Mouse (Mus musculus): ENCODE measurements around the gene Zdhhc14. TPM values are rescaled to one million over a fixed set of nuclear protein-coding genes. Genes with fewer than 3 reads are reported as not detected.

Gene Zdhhc14
- polyA plus RNA-seq, 1 experiment from 2014 or later = 0.60 TPM

DNA sequence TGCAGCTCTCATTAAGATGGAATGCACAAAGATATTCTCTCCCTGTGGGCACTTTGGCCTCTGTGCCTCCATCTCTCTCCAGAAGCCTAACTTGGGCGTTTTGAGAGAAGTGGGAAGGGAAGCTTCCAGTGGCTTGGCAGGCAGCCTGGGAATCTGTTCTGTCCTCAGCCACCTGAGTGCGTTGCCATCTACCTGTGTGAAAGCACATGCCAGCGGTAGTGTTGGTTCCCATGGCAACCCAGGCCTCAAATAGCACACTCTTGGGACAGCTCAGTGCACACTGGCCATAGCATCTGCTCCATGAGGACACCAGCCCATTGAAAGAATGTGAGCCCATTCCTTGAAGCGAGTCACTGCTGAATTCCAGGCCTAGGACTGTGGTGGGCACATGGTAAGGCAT, 83.2 kb downstream of the Zdhhc14 start:
- Histone ChIP-seq H3K27me3 (ENCODE audit: control insufficient read depth, insufficient read depth, low read depth, low read length) (no peaks in the 10 kb centered on the region), H3K9ac (ENCODE audit: low read length) (no peak overlapping the region), H3K4me2 (ENCODE audit: low read depth, low read length) (no peak overlapping the region), H3K4me3 (ENCODE audit: low read length) (no peak overlapping the region), H3K9me3 (ENCODE audit: control insufficient read depth, low read length) (no peaks in the 10 kb centered on the region), H3K36me3 (ENCODE audit: control insufficient read depth, insufficient read depth, low read length) (no peaks in the 10 kb centered on the region), H3K4me1 (replicated peaks; ENCODE audit: control insufficient read depth, insufficient read depth, low read length) (peaks cover 2% of the 10 kb centered on the region; the same call in 1 of the 2 replicates), H3K27ac (ENCODE audit: low read length) (no peak overlapping the region)
- WGBS = 57% methylated on average over 4 of the region's 4 CpGs
- peak; percentile 67; the same call in 1 of the 2 replicates for ATAC-seq (ENCODE audit: low read depth)

DNA sequence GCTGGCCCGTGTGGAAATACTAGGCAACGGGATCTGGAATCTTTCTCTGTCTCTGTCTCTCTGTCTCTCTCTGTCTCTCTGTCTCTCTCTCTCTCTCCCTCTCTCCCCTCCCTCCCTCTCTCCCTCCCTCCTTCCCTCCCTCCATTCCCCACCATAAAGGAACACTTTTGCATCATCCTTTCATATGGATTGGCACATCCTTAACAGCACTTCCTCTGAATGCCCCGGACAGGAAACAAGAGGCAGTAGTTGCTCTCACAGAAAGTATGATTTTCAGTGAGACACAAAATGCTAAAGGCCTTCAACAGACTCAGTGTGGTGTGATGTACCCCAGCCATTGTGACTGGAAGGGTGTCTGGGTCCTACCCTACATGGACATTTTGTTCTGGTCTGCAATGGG, 89.9 kb downstream of the Zdhhc14 start:
- H3K9ac ChIP-seq (ENCODE audit: low read length) = no peak overlapping the region
- no peaks in the 10 kb centered on the region for H3K27me3 ChIP-seq (ENCODE audit: control insufficient read depth, insufficient read depth, low read depth, low read length)
- no peak overlapping the region for H3K27ac ChIP-seq (ENCODE audit: low read length)
- 76% methylated on average over 3 of the region's 3 CpGs for WGBS
- no peak overlapping the region for H3K4me2 ChIP-seq (ENCODE audit: low read depth, low read length)
- no peaks in the 10 kb centered on the region for H3K4me1 ChIP-seq (replicated peaks; ENCODE audit: control insufficient read depth, insufficient read depth, low read length)
- H3K36me3 ChIP-seq (ENCODE audit: control insufficient read depth, insufficient read depth, low read length) = no peaks in the 10 kb centered on the region
- no peaks in the 10 kb centered on the region for H3K9me3 ChIP-seq (ENCODE audit: control insufficient read depth, low read length)
- no peak for ATAC-seq (ENCODE audit: low read depth)
- no peak overlapping the region for H3K4me3 ChIP-seq (ENCODE audit: low read length)

DNA sequence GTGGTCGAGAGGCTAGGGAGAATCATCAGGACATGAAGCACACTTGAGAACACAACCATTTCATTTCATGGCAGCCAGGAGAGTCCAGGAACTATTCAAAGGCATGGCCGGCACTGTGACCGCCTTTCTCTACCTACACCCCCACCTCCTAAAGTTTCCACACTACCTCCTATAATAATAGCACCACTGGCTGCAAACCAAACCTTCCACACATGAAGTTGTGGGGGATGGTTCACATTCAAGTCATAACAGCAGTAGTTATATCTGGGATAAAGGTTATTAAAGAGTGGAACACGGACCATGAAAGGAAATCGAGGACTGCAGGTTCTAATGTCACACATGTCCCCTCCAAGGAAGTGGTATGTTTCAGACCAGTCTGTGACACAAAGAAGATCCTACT, 90.6 kb downstream of the Zdhhc14 start:
- Histone ChIP-seq H3K9ac (ENCODE audit: low read length) (no peak overlapping the region), H3K27ac (ENCODE audit: low read length) (no peak overlapping the region), H3K4me2 (ENCODE audit: low read depth, low read length) (no peak overlapping the region), H3K4me1 (replicated peaks; ENCODE audit: control insufficient read depth, insufficient read depth, low read length) (no peaks in the 10 kb centered on the region), H3K27me3 (ENCODE audit: control insufficient read depth, insufficient read depth, low read depth, low read length) (no peaks in the 10 kb centered on the region), H3K36me3 (ENCODE audit: control insufficient read depth, insufficient read depth, low read length) (no peaks in the 10 kb centered on the region), H3K4me3 (ENCODE audit: low read length) (no peak overlapping the region), H3K9me3 (ENCODE audit: control insufficient read depth, low read length) (no peaks in the 10 kb centered on the region)
- WGBS = 85% methylated on average over 5 of the region's 5 CpGs
- no peak for ATAC-seq (ENCODE audit: low read depth)

DNA sequence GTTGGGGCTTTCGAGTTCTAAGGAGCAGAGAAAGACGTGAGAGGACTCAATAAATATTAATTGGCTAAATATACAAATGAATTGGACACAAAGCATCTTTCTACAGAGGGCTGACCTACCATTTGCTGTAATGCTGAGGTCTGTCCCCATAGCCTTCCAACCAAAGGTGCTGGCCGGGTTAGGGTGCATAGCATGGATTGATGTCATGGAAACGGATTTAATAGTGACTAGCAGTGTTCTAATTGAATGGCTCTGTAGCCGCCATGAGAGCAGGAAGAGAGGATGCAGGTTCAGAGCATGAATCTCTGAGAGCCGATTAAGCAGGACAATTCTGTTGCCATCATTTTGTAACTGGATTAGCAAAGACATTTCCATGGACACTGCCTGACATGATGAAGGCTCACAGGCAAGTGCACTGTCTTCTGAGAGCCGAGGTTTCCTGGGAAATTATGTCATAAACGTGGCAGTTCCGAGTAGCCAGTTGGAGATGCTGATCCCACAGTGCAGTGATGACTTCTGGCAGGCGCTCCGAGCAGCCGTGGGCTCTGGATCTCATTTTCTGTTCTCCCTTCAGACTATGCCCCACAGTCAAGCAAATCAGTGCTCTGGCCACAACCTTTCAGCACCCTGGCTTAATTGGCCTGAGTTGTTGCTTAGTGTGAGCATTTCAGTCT, 91.3 kb downstream of the Zdhhc14 start:
- WGBS = 62% methylated on average over 12 of the region's 12 CpGs
- H3K4me1 ChIP-seq (replicated peaks; ENCODE audit: control insufficient read depth, insufficient read depth, low read length) = no peaks in the 10 kb centered on the region
- no peak for ATAC-seq (ENCODE audit: low read depth)

DNA sequence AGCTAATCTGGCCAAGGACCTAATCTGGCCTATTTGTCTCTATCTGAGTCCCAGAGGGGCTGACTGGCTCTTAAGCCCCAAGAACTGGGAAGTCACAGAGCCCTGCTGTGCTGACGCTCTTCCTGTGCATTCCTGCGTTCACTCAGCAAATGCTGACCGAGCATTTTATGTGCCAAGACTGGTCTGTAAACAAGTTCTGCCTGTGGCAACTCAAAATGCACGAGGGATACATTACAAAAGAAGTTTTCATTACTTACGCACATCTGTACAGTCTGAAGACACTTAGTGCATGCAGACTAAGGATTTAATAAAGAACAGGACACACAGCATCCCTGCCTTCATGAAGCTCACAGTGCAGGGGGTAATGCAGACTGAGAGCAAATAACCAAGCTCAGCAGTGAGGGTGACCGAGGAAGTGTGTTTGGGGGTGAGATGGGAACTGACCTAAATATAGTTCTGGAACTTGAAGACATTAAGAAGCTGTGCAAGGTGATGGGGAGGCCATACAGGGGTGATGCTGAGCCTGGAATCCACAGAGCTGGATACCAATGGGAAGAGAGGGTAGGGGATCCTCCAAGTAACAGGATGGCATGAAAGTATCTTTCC, 99.3 kb downstream of the Zdhhc14 start:
- peak; percentile 78 for ATAC-seq (ENCODE audit: low read depth)
- H3K36me3 ChIP-seq (ENCODE audit: control insufficient read depth, insufficient read depth, low read length) = no peaks in the 10 kb centered on the region
- H3K4me1 ChIP-seq (replicated peaks; ENCODE audit: control insufficient read depth, insufficient read depth, low read length) = 0 out of 2 replicates have a peak, but pooled peaks cover 5% of the 10 kb centered on the region
- no peak overlapping the region for H3K9ac ChIP-seq (ENCODE audit: low read length)
- no peak overlapping the region for H3K27ac ChIP-seq (ENCODE audit: low read length)
- no peaks in the 10 kb centered on the region for H3K9me3 ChIP-seq (ENCODE audit: control insufficient read depth, low read length)
- no peaks in the 10 kb centered on the region for H3K27me3 ChIP-seq (ENCODE audit: control insufficient read depth, insufficient read depth, low read depth, low read length)
- WGBS = 40% methylated on average over 6 of the region's 6 CpGs
- H3K4me2 ChIP-seq (ENCODE audit: low read depth, low read length) = no peak overlapping the region
- H3K4me3 ChIP-seq (ENCODE audit: low read length) = no peak overlapping the region

More for the DNA sequence above, 91.3 kb downstream of the Zdhhc14 start:
- Histone ChIP-seq H3K27ac (ENCODE audit: low read length) (no peak overlapping the region), H3K4me3 (ENCODE audit: low read length) (no peak overlapping the region), H3K4me2 (ENCODE audit: low read depth, low read length) (no peak overlapping the region), H3K36me3 (ENCODE audit: control insufficient read depth, insufficient read depth, low read length) (no peaks in the 10 kb centered on the region), H3K27me3 (ENCODE audit: control insufficient read depth, insufficient read depth, low read depth, low read length) (no peaks in the 10 kb centered on the region), H3K9me3 (ENCODE audit: control insufficient read depth, low read length) (no peaks in the 10 kb centered on the region), H3K9ac (ENCODE audit: low read length) (no peak overlapping the region)

DNA sequence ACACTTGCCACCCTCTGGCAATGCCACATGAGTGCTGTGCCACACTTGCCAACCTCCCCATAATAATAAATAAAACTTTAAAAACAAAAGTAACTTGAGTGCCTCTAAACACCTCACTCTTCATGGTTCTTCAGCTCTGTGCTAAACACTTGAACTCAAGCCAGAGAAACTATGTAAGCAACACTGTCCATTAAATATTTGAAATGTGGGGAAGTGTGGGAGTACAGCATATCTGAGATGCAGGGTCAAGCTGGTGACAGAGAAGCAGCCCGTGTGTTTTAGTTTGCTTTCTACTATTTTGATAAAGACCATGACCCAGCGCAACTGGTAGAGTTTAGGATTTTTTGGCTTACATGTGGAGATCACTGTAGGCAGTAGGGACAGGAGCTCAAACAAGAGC, 100.7 kb downstream of the Zdhhc14 start:
- Histone ChIP-seq H3K9me3 (ENCODE audit: control insufficient read depth, low read length) (no peaks in the 10 kb centered on the region), H3K4me3 (ENCODE audit: low read length) (no peak overlapping the region), H3K4me2 (ENCODE audit: low read depth, low read length) (no peak overlapping the region), H3K27ac (ENCODE audit: low read length) (no peak overlapping the region), H3K36me3 (ENCODE audit: control insufficient read depth, insufficient read depth, low read length) (no peaks in the 10 kb centered on the region), H3K9ac (ENCODE audit: low read length) (no peak overlapping the region), H3K4me1 (replicated peaks; ENCODE audit: control insufficient read depth, insufficient read depth, low read length) (0 out of 2 replicates have a peak, but pooled peaks cover 5% of the 10 kb centered on the region), H3K27me3 (ENCODE audit: control insufficient read depth, insufficient read depth, low read depth, low read length) (no peaks in the 10 kb centered on the region)
- 44% methylated on average over 2 of the region's 2 CpGs for WGBS
- ATAC-seq (ENCODE audit: low read depth) = peak; percentile 41; the same call in 1 of the 2 replicates

DNA sequence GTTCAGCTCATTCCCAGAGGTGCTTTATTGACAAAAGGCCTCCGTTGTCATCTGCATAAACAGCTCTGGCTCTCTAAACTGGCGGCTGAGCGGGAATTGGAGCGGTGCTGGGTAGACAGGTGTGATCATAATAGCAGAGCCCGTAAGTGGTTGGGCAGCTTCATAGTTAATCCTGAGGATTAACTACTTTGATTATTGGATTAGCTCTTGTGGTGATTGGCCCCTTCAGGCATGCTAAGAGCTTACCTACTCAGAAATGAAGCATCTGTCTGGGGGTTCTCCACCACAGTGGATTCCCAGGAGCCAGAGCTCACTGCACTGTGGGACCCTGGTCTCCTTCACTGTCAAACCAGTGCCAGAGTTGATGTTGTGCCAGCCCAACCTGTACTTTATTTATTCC, 102.7 kb downstream of the Zdhhc14 start:
- Histone ChIP-seq H3K27ac (ENCODE audit: low read length) (no peak overlapping the region), H3K4me2 (ENCODE audit: low read depth, low read length) (no peak overlapping the region), H3K4me1 (replicated peaks; ENCODE audit: control insufficient read depth, insufficient read depth, low read length) (0 out of 2 replicates have a peak, but pooled peaks cover 5% of the 10 kb centered on the region), H3K4me3 (ENCODE audit: low read length) (no peak overlapping the region), H3K9ac (ENCODE audit: low read length) (no peak overlapping the region), H3K27me3 (ENCODE audit: control insufficient read depth, insufficient read depth, low read depth, low read length) (no peaks in the 10 kb centered on the region), H3K9me3 (ENCODE audit: control insufficient read depth, low read length) (no peaks in the 10 kb centered on the region), H3K36me3 (ENCODE audit: control insufficient read depth, insufficient read depth, low read length) (no peaks in the 10 kb centered on the region)
- ATAC-seq (ENCODE audit: low read depth) = no peak
- 58% methylated on average over 5 of the region's 5 CpGs for WGBS

DNA sequence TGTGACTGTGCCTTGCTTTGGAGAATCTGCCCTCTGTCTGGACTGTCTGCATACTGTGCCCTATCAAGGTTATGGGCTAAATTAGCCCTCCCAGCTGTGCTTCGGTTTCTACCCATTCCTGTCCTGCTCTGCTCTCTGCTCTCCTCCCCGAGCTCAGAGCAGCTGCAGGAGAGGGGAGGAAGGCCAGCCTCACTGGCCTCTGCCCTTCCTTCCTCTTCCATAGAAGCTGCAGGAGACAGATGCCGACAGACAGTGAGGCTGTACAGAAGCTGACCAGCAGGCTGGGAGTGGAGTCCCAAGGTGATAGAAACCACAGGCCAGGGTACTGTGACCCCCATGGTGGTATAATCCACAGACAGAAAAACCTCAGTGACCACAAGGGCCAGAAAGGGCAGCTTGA, 104.1 kb downstream of the Zdhhc14 start:
- no peak; the same call in 1 of the 2 replicates for ATAC-seq (ENCODE audit: low read depth)
- peaks cover 5% of the 10 kb centered on the region; the same call in 1 of the 2 replicates for H3K4me1 ChIP-seq (replicated peaks; ENCODE audit: control insufficient read depth, insufficient read depth, low read length)
- 28% methylated on average over 3 of the region's 3 CpGs for WGBS
- H3K36me3 ChIP-seq (ENCODE audit: control insufficient read depth, insufficient read depth, low read length) = no peaks in the 10 kb centered on the region
- no peak overlapping the region for H3K27ac ChIP-seq (ENCODE audit: low read length)
- H3K4me2 ChIP-seq (ENCODE audit: low read depth, low read length) = no peak overlapping the region
- 0 out of 2 replicates have a peak overlapping the region, but pooled peaks have one; percentile 15 for H3K9ac ChIP-seq (ENCODE audit: low read length)
- no peaks in the 10 kb centered on the region for H3K9me3 ChIP-seq (ENCODE audit: control insufficient read depth, low read length)
- no peaks in the 10 kb centered on the region for H3K27me3 ChIP-seq (ENCODE audit: control insufficient read depth, insufficient read depth, low read depth, low read length)
- H3K4me3 ChIP-seq (ENCODE audit: low read length) = no peak overlapping the region

DNA sequence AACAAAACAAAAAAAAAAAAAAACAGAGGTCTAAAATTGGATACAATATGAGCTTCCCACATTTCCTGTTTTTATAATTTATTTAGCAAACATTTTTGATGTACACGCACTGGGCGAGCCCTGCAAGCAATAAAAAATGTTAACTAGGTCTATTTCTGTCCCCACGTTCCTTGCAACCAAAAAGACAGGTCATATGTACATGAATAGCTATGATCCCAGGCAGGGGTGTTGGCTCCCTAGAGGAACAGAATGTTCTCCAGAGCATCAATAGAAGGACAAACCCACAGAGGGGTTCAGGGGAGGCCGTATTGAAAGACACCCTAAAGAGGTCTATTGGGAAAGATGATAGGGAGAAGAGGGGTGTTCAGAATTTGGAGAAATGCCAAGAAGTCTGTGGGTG, 106.6 kb downstream of the Zdhhc14 start:
- Histone ChIP-seq H3K4me2 (ENCODE audit: low read depth, low read length) (no peak overlapping the region), H3K4me3 (ENCODE audit: low read length) (no peak overlapping the region), H3K9ac (ENCODE audit: low read length) (no peak overlapping the region), H3K36me3 (ENCODE audit: control insufficient read depth, insufficient read depth, low read length) (no peaks in the 10 kb centered on the region), H3K27me3 (ENCODE audit: control insufficient read depth, insufficient read depth, low read depth, low read length) (no peaks in the 10 kb centered on the region), H3K9me3 (ENCODE audit: control insufficient read depth, low read length) (no peaks in the 10 kb centered on the region), H3K4me1 (replicated peaks; ENCODE audit: control insufficient read depth, insufficient read depth, low read length) (peaks cover 3% of the 10 kb centered on the region; the same call in 1 of the 2 replicates), H3K27ac (ENCODE audit: low read length) (no peak overlapping the region)
- WGBS = 54% methylated on average over 4 of the region's 4 CpGs
- ATAC-seq (ENCODE audit: low read depth) = no peak

All from lung, embryonic 16.5 days (tissue).